Mouse (Mus musculus): ENCODE measurements around the gene Polr2c. TPM values are rescaled to one million over a fixed set of nuclear protein-coding genes. Genes with fewer than 3 reads are reported as not detected.

Polr2c gene
- 127 TPM for polyA plus RNA-seq (2017; shearing (Covaris generic))

GRCm38 (mm10) chr8:94857346-94858173, at the start of gene Polr2c:
Gene Polr2c (plus strand): TSS chr8:94857450.

DNA sequence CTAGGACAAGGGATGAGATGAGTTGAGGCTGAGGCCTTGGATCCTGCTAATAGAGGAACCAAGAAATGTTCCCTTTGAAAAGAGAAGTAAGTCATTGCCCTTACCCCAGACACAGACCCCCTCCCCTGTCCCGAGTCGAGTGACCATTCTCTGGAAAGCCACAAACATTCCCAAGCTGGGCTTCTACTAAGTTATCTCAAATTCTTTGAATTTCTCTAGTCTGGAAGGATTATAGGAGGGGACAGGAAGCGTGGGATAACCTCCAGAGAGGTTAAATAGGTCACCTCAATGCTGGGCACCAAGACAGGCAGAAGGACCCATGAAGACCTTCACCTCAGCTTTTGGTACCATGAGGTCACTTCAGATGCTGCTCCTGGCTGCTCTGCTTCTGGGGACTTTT, 47.1 kb upstream of the Polr2c start, which contains the start of gene Ccl17:
Gene Ccl17, plus strand, starts transcription at position 301 of the 400 bp plus-strand sequence.

DNA sequence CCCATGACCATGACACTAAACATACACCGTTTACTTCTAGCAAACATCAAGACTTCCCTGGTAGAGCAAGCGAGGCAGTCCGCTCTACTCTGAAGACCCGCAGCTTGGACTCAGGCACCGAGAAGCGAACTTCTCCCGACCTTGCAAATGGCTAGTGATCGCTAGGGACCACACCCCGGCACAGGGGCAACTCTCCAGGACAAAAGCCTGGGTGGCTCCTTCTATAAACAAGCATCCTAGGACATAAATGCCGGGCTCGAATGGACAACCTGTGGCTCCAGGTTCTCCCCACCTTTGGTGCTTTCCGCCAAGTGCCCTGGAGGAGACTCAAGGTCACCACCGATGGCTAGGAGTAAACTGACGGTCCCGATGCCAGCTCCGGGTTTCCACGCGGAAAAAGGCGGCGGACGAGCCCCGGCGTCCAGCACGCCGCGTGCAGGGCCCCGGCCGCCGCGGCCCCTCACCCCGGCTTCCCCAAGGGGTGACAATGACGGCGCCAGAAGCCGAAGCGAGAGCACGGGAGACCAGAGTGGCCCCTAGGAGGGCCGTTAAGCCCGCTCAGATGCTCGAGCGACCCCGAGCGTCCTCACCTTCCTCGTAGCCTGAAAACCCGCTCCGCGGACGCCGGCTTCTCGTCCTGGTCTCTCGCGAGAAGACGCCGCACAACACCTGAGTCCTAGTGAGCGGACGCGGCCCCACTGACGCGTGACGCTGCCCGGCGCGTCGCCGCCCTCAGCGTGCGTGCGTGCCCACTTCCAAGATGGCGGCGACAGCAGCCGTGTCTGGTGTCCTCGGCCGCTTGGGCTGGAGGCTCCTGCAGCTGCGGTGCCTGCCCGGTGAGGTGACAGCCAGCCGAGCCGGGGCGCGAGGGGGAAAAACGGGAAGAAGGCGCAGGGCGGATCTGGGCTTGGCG, 19.3 kb upstream of the Polr2c start, which contains the start of the genes Coq9 and Ciapin1:
Gene Coq9, plus strand, starts transcription at position 660 of the 913 bp plus-strand sequence.
Gene Ciapin1, minus strand, starts transcription at position 697 of the 913 bp plus-strand sequence.

GRCm38 (mm10) chr8:94876197-94876730, 19.0 kb downstream of the Polr2c start, which contains the start of gene Dok4:
Gene Dok4 (minus strand): TSS chr8:94876330.

GRCm38 (mm10) chr8:94917851-94918495, 60.7 kb downstream of the Polr2c start, which contains the start of gene Ccdc102a:
Gene Ccdc102a (minus strand): TSS chr8:94918098.

Other genes starting within 250 kb of the Polr2c start
- gene Arl2bp, start 190.8 kb upstream of the Polr2c start, polyA plus RNA-seq (2017; shearing (Covaris generic)), result 26.9 TPM
- gene Pllp, start 161.2 kb upstream of the Polr2c start, polyA plus RNA-seq (2017; shearing (Covaris generic)), result 0.35 TPM
- gene Ccl22, start 111.9 kb upstream of the Polr2c start, polyA plus RNA-seq (2017; shearing (Covaris generic)), result not detected
- 0.37 TPM for gene Cx3cl1, start 85.4 kb upstream of the Polr2c start, polyA plus RNA-seq (2017; shearing (Covaris generic))
- not detected for gene Ccl17, start 47.0 kb upstream of the Polr2c start, polyA plus RNA-seq (2017; shearing (Covaris generic))
- gene Coq9, start 19.1 kb upstream of the Polr2c start, polyA plus RNA-seq (2017; shearing (Covaris generic)), result 72.7 TPM
- 104 TPM for gene Ciapin1, start 19.1 kb upstream of the Polr2c start, polyA plus RNA-seq (2017; shearing (Covaris generic))
- gene Dok4, start 18.9 kb downstream of the Polr2c start, polyA plus RNA-seq (2017; shearing (Covaris generic)), result 2.8 TPM
- gene Ccdc102a, start 60.6 kb downstream of the Polr2c start, polyA plus RNA-seq (2017; shearing (Covaris generic)), result 0.11 TPM
- gene Adgrg5, start 66.2 kb downstream of the Polr2c start, polyA plus RNA-seq (2017; shearing (Covaris generic)), result 2.6 TPM
- 3.2 TPM for gene Adgrg1, start 117.3 kb downstream of the Polr2c start, polyA plus RNA-seq (2017; shearing (Covaris generic))
- 1.4 TPM for gene Adgrg3, start 160.2 kb downstream of the Polr2c start, polyA plus RNA-seq (2017; shearing (Covaris generic))
- gene Drc7, start 197.7 kb downstream of the Polr2c start, polyA plus RNA-seq (2017; shearing (Covaris generic)), result not detected
- gene Katnb1, start 223.7 kb downstream of the Polr2c start, polyA plus RNA-seq (2017; shearing (Covaris generic)), result 22.2 TPM

Data from CD4-positive, CD25-positive, alpha-beta regulatory T cell, adult 9 weeks (primary cell).